Mouse (Mus musculus) adrenal gland, postnatal 4 days (tissue): Measurements from ENCODE around the gene H2-Q7. TPM values are rescaled to one million over a fixed set of nuclear protein-coding genes. Genes with fewer than 3 reads are reported as not detected.

Experiments used
- total RNA-seq, 2 experiments: library from RNA; stranded (reverse); gene quantifications; 2 replicates each; pipeline ENCODE4 v1.2.3; 2021

The H2-Q7 gene
- total RNA-seq, 2 experiments from 2014 or later, result 1.7 to 3.0 TPM

Other genes starting within 250 kb of the H2-Q7 start
- 1 to 10 TPM; 6.6 to 9.3 TPM for gene Ltb, start 244.7 kb upstream of the H2-Q7 start, total RNA-seq
- gene Tnf, start 237.1 kb upstream of the H2-Q7 start, total RNA-seq, result under 1 TPM; 0.42 to 0.76 TPM
- under 1 TPM; 0.73 to 0.78 TPM for gene Lta, start 233.8 kb upstream of the H2-Q7 start, total RNA-seq
- gene Gm16181, start 218.3 kb upstream of the H2-Q7 start, total RNA-seq, result not detected
- gene Atp6v1g2, start 205.5 kb upstream of the H2-Q7 start, total RNA-seq, result 10 to 100 TPM; 11.4 to 12.4 TPM
- 10 to 100 TPM; 25.6 to 26.0 TPM for gene Nfkbil1, start 203.4 kb upstream of the H2-Q7 start, total RNA-seq
- 100 to 1,000 TPM; 364 to 387 TPM for gene Ddx39b, start 197.4 kb upstream of the H2-Q7 start, total RNA-seq
- 10 to 100 TPM; 78.4 to 82.3 TPM for gene H2-D1, start 176.4 kb upstream of the H2-Q7 start, total RNA-seq
- gene H2-Q1, start 118.8 kb upstream of the H2-Q7 start, total RNA-seq, result 1 to 10 TPM; 1.2 to 1.6 TPM
- gene H2-Q2, start 96.9 kb upstream of the H2-Q7 start, total RNA-seq, result 1 to 10 TPM; 1.0 to 1.3 TPM
- gene H2-Q4, start 59.5 kb upstream of the H2-Q7 start, total RNA-seq, result 10 to 100 TPM; 26.0 to 26.5 TPM
- 1 to 10 TPM; 1.9 to 2.3 TPM for gene H2-Q6, start 14.3 kb upstream of the H2-Q7 start, total RNA-seq
- 10 to 100 TPM in 1 of 2 experiments, 1 to 10 TPM in 1; 2.3 to 51.2 TPM for gene H2-Q10, start 30.9 kb downstream of the H2-Q7 start, total RNA-seq
- under 1 TPM in 1 of 2 experiments, not detected in 1; 0.37 TPM for gene Pou5f1, start 66.9 kb downstream of the H2-Q7 start, total RNA-seq
- 10 to 100 TPM; 31.0 to 34.7 TPM for gene Tcf19, start 77.7 kb downstream of the H2-Q7 start, total RNA-seq
- gene Cchcr1, start 77.9 kb downstream of the H2-Q7 start, total RNA-seq, result 10 to 100 TPM; 20.0 to 23.5 TPM
- gene Psors1c2, start 94.0 kb downstream of the H2-Q7 start, total RNA-seq, result under 1 TPM in 1 of 2 experiments, not detected in 1; 0.87 TPM
- gene Cdsn, start 113.0 kb downstream of the H2-Q7 start, total RNA-seq, result under 1 TPM; 0.11 to 0.37 TPM
- not detected for gene 2300002M23Rik, start 128.3 kb downstream of the H2-Q7 start, total RNA-seq
- not detected for gene Sfta2, start 162.4 kb downstream of the H2-Q7 start, total RNA-seq
- not detected for gene Gm9573, start 187.5 kb downstream of the H2-Q7 start, total RNA-seq
- under 1 TPM in 1 of 2 experiments, not detected in 1; 0.11 TPM for gene Mucl3, start 204.5 kb downstream of the H2-Q7 start, total RNA-seq
- gene Vars2, start 228.4 kb downstream of the H2-Q7 start, total RNA-seq, result 10 to 100 TPM; 57.7 to 61.0 TPM
- 10 to 100 TPM; 30.1 to 31.4 TPM for gene Gtf2h4, start 234.6 kb downstream of the H2-Q7 start, total RNA-seq